Mouse (Mus musculus): Measurements from ENCODE around the gene Iqgap2.

- no peak for TF ChIP-seq TAL1 (IDR thresholded peaks at IDR 0.05; ENCODE audit: low read length)
- no peak for TF ChIP-seq GATA1 (IDR thresholded peaks at IDR 0.05; ENCODE audit: low read length)
Observed at GRCm38 (mm10) chr13:95794346-95794745, 97.4 kb downstream of the Iqgap2 start.
